Mouse (Mus musculus): ENCODE data around the gene Fars2. TPM values are rescaled to one million over a fixed set of nuclear protein-coding genes. Genes with fewer than 3 reads are reported as not detected.
"Not testable (repeated sequence)": the region's sequence is repeated elsewhere in the genome, so short reads cannot be mapped to it uniquely, and the experiment has no call there.

Fars2 gene
- polyA plus RNA-seq, 1 experiment from 2014 or later: 30.0 TPM

GRCm38 (mm10) chr13:36309160-36309559, 191.9 kb downstream of the Fars2 start:
- H3K4me3 ChIP-seq (replicated peaks): no peak overlapping the region
- no peaks in the 10 kb centered on the region for H3K36me3 ChIP-seq (replicated peaks)
- no peaks in the 10 kb centered on the region for H3K9me3 ChIP-seq
- no peak for ATAC-seq (ENCODE audit: low FRiP score)
- no peak overlapping the region for H3K9ac ChIP-seq
- no peak overlapping the region for H3K27ac ChIP-seq
- peaks cover 2% of the 10 kb centered on the region; the same call in 1 of the 2 replicates for H3K4me1 ChIP-seq
- H3K4me2 ChIP-seq: no peak overlapping the region
- 87% methylated on average over 1 of the region's 1 CpGs for WGBS
- no peaks in the 10 kb centered on the region for H3K27me3 ChIP-seq

- Histone ChIP-seq H3K4me2 (no peak overlapping the region), H3K4me3 (replicated peaks) (no peak overlapping the region), H3K9me3 (no peaks in the 10 kb centered on the region), H3K27me3 (no peaks in the 10 kb centered on the region), H3K4me1 (no peaks in the 10 kb centered on the region; the same call in 1 of the 2 replicates), H3K27ac (no peak overlapping the region), H3K9ac (no peak overlapping the region), H3K36me3 (replicated peaks) (no peaks in the 10 kb centered on the region)
- 76% methylated on average over 8 of the region's 8 CpGs for WGBS
- ATAC-seq (ENCODE audit: low FRiP score): no peak
Observed at GRCm38 (mm10) chr13:36314218-36314617, 197.0 kb downstream of the Fars2 start.

- no peak overlapping the region for H3K4me3 ChIP-seq (replicated peaks)
- no peaks in the 10 kb centered on the region for H3K36me3 ChIP-seq (replicated peaks)
- no peaks in the 10 kb centered on the region for H3K27me3 ChIP-seq
- H3K4me1 ChIP-seq: no peaks in the 10 kb centered on the region; the same call in 1 of the 2 replicates
- no peak overlapping the region for H3K27ac ChIP-seq
- no peak overlapping the region for H3K4me2 ChIP-seq
- WGBS: 86% methylated on average over 10 of the region's 10 CpGs
- no peak overlapping the region for H3K9ac ChIP-seq
- no peaks in the 10 kb centered on the region for H3K9me3 ChIP-seq
- no peak for ATAC-seq (ENCODE audit: low FRiP score)
Observed at GRCm38 (mm10) chr13:36314860-36315800, 197.9 kb downstream of the Fars2 start.

GRCm38 (mm10) chr13:36317824-36318223, 200.6 kb downstream of the Fars2 start:
- Histone ChIP-seq H3K27me3 (no peaks in the 10 kb centered on the region), H3K4me3 (replicated peaks) (no peak overlapping the region), H3K27ac (no peak overlapping the region), H3K4me2 (no peak overlapping the region), H3K36me3 (replicated peaks) (no peaks in the 10 kb centered on the region), H3K9me3 (no peaks in the 10 kb centered on the region), H3K9ac (no peak overlapping the region), H3K4me1 (no peaks in the 10 kb centered on the region)
- ATAC-seq (ENCODE audit: low FRiP score): no peak
- 54% methylated on average over 3 of the region's 3 CpGs for WGBS

- H3K36me3 ChIP-seq (replicated peaks): no peaks in the 10 kb centered on the region
- H3K4me3 ChIP-seq (replicated peaks): no peak overlapping the region
- ATAC-seq (ENCODE audit: low FRiP score): no peak
- no peaks in the 10 kb centered on the region for H3K9me3 ChIP-seq
- WGBS: 96% methylated on average over 2 of the region's 2 CpGs
- H3K4me2 ChIP-seq: no peak overlapping the region
- H3K27ac ChIP-seq: no peak overlapping the region
- no peaks in the 10 kb centered on the region for H3K27me3 ChIP-seq
- H3K9ac ChIP-seq: no peak overlapping the region
- no peaks in the 10 kb centered on the region for H3K4me1 ChIP-seq
Observed at GRCm38 (mm10) chr13:36324624-36325023, 207.4 kb downstream of the Fars2 start.

DNA sequence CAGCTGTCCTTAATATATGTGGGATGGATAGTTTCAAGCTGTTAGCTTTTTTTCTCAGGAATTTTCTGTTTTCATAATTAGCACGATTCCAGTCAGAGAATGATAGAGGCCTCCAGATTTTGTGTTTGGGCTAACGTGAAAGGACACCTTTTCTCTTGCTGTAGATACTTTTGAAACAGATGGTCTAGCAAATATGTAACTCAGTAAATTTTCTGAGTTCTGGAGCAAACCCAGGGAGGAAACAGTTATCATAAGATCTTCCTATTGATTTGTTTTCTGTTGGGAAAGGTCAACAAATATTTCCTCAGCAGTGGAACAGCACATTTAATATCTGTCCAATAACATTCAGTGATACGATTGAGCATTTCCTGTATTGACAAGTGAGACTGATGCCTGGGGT, 209.3 kb downstream of the Fars2 start:
- no peak overlapping the region for H3K4me3 ChIP-seq (replicated peaks)
- H3K4me1 ChIP-seq: no peaks in the 10 kb centered on the region
- H3K36me3 ChIP-seq (replicated peaks): no peaks in the 10 kb centered on the region
- H3K27me3 ChIP-seq: no peaks in the 10 kb centered on the region
- H3K4me2 ChIP-seq: no peak overlapping the region
- ATAC-seq (ENCODE audit: low FRiP score): no peak
- 76% methylated on average over 3 of the region's 3 CpGs for WGBS
- H3K27ac ChIP-seq: no peak overlapping the region
- no peaks in the 10 kb centered on the region for H3K9me3 ChIP-seq
- H3K9ac ChIP-seq: no peak overlapping the region

DNA sequence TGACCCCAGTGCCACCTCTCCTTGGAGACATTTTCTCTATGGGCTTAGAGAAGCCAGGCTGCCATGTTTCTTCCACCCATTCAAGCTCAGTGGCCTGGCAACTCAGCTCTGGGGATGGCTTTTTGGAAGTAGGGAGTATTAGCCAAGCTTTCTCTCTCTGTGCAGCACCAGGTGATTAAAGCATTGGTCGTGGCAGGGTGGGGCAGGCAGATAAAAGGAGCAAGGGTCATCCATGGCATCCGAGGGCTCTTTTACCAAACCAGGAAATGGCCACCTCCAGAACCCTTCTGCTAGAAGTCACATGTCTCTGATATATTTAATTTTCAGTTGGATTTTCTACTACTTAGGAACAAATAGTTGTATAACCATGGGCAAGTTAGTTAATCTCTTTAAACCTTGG, 212.7 kb downstream of the Fars2 start:
- Histone ChIP-seq H3K4me2 (no peak overlapping the region), H3K27ac (no peak overlapping the region), H3K36me3 (replicated peaks) (no peaks in the 10 kb centered on the region), H3K9me3 (no peaks in the 10 kb centered on the region), H3K4me1 (no peaks in the 10 kb centered on the region), H3K4me3 (replicated peaks) (no peak overlapping the region), H3K27me3 (no peaks in the 10 kb centered on the region), H3K9ac (no peak overlapping the region)
- ATAC-seq (ENCODE audit: low FRiP score): no peak
- 78% methylated on average over 2 of the region's 2 CpGs for WGBS

DNA sequence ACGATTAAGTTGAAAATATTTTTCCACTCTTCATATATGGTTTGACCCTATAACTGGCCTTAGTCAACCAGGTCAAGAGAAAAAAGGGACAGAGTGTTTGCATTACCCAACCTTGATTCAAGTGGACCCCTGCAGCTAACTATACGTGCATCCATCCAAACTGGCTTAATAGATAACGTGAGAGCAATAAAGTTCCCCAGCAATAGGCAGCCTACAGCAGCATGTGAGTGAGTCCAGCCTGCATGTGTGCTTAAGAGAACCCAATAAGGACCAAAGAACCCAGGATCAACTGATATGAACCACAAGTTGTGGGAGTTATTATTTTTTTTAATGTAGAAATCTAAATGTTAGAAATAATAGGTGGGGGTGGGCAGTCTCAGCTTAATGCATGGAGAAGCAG, 213.3 kb downstream of the Fars2 start:
- no peak overlapping the region for H3K4me2 ChIP-seq
- no peak overlapping the region for H3K27ac ChIP-seq
- no peaks in the 10 kb centered on the region for H3K27me3 ChIP-seq
- 80% methylated on average over 3 of the region's 3 CpGs for WGBS
- H3K36me3 ChIP-seq (replicated peaks): no peaks in the 10 kb centered on the region
- no peaks in the 10 kb centered on the region for H3K4me1 ChIP-seq
- no peak overlapping the region for H3K9ac ChIP-seq
- no peaks in the 10 kb centered on the region for H3K9me3 ChIP-seq
- H3K4me3 ChIP-seq (replicated peaks): no peak overlapping the region
- no peak for ATAC-seq (ENCODE audit: low FRiP score)

DNA sequence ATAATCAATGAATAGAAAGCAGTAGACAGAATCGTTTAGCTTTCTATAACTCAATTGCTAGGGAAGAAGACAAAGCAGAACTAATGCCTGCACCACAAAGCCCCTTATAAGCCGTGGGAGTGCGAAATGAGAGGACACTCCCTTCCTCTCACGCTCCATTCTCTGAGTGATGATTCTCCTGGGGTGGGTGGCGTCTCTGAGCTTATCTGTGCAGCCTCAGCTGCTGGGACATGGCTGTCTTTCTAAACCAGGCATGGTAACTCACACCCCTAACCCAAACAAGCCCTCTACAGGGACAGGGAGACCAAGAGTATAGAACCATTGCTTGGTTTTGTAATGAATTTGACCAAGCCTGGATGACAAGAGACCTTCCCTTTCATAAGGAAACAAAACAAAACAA, 217.5 kb downstream of the Fars2 start:
- Histone ChIP-seq H3K27me3 (no peaks in the 10 kb centered on the region), H3K9me3 (no peaks in the 10 kb centered on the region), H3K36me3 (replicated peaks) (no peaks in the 10 kb centered on the region), H3K4me1 (no peaks in the 10 kb centered on the region), H3K27ac (no peak overlapping the region), H3K4me3 (replicated peaks) (no peak overlapping the region), H3K9ac (no peak overlapping the region), H3K4me2 (no peak overlapping the region)
- WGBS: 56% methylated on average over 5 of the region's 5 CpGs
- ATAC-seq (ENCODE audit: low FRiP score): no peak

- Histone ChIP-seq H3K4me3 (replicated peaks) (no peak overlapping the region), H3K4me1 (no peaks in the 10 kb centered on the region), H3K4me2 (no peak overlapping the region), H3K36me3 (replicated peaks) (no peaks in the 10 kb centered on the region), H3K27ac (no peak overlapping the region), H3K9ac (no peak overlapping the region), H3K9me3 (no peaks in the 10 kb centered on the region), H3K27me3 (no peaks in the 10 kb centered on the region)
- 89% methylated on average over 11 of the region's 11 CpGs for WGBS
- no peak for ATAC-seq (ENCODE audit: low FRiP score)
Observed at GRCm38 (mm10) chr13:36351529-36351928, 234.3 kb downstream of the Fars2 start.

- Histone ChIP-seq H3K27ac (no peak overlapping the region), H3K9ac (no peak overlapping the region), H3K27me3 (no peaks in the 10 kb centered on the region), H3K4me1 (peaks cover 2% of the 10 kb centered on the region; the same call in 1 of the 2 replicates), H3K36me3 (replicated peaks) (no peaks in the 10 kb centered on the region), H3K4me3 (replicated peaks) (no peak overlapping the region), H3K4me2 (no peak overlapping the region), H3K9me3 (no peaks in the 10 kb centered on the region)
- WGBS: 83% methylated on average over 4 of the region's 4 CpGs
- no peak for ATAC-seq (ENCODE audit: low FRiP score)
Observed at GRCm38 (mm10) chr13:36357469-36357868, 240.3 kb downstream of the Fars2 start.

DNA sequence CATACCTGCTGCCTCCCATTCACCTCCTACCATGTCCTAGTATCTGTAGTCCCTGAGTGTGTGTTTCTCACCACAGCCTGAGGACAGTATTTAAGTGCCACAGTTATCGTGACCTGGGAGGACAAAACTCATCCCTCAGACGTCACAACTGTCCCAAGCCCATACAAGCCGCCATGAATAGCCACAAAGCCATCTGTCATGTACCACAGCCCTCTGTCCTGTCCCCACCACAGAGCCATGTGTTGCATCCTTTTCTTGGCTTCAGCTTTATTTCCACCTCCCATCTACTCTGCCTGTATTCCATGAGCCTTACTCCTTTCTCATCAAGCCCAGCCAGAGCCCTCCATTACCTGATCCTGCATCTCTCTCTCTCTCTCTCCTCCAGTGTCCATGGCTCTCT, 244.2 kb downstream of the Fars2 start:
- Histone ChIP-seq H3K4me1 (peaks cover 2% of the 10 kb centered on the region; the same call in 1 of the 2 replicates), H3K27ac (no peak overlapping the region), H3K4me2 (no peak overlapping the region), H3K9me3 (no peaks in the 10 kb centered on the region), H3K9ac (no peak overlapping the region), H3K4me3 (replicated peaks) (no peak overlapping the region), H3K27me3 (no peaks in the 10 kb centered on the region), H3K36me3 (replicated peaks) (no peaks in the 10 kb centered on the region)
- 88% methylated on average over 3 of the region's 3 CpGs for WGBS
- ATAC-seq (ENCODE audit: low FRiP score): no peak

GRCm38 (mm10) chr13:36365719-36366118, 248.5 kb downstream of the Fars2 start:
- not testable (repeated sequence) for H3K9ac ChIP-seq; H3K27ac ChIP-seq; H3K36me3 ChIP-seq (replicated peaks); H3K9me3 ChIP-seq; H3K4me2 ChIP-seq; H3K4me3 ChIP-seq (replicated peaks); H3K4me1 ChIP-seq; ATAC-seq (ENCODE audit: low FRiP score); H3K27me3 ChIP-seq
- WGBS: 95% methylated on average over 5 of the region's 5 CpGs
